Mouse (Mus musculus): ENCODE measurements around the gene Gm49380.
A peak's percentile ranks its signal among the peaks of the same experiment; 100 is the strongest.

Gene Gm49380

GRCm38 (mm10) chr9:44075276-44075995 lies 37.9 kb downstream of the Gm49380 start:
- no peak for DNase-seq (ENCODE audit: low spot score)

GRCm38 (mm10) chr9:44074395-44075275 lies 38.7 kb downstream of the Gm49380 start:
- DNase-seq (ENCODE audit: low spot score): no peak

- DNase-seq (ENCODE audit: low spot score): no peak
Measured at GRCm38 (mm10) chr9:44073115-44073514, 40.2 kb downstream of the Gm49380 start.

- DNase-seq (ENCODE audit: low spot score): no peak
Measured at GRCm38 (mm10) chr9:44072599-44072915, 40.7 kb downstream of the Gm49380 start.

- no peak for DNase-seq (ENCODE audit: low spot score)
Measured at GRCm38 (mm10) chr9:44071914-44072598, 41.2 kb downstream of the Gm49380 start.

- DNase-seq (ENCODE audit: low spot score): no peak
Measured at GRCm38 (mm10) chr9:44070844-44071231, 42.5 kb downstream of the Gm49380 start.

GRCm38 (mm10) chr9:44070113-44070843 lies 43.0 kb downstream of the Gm49380 start:
- DNase-seq (ENCODE audit: low spot score): no peak

- no peak for DNase-seq (ENCODE audit: low spot score)
Measured at GRCm38 (mm10) chr9:44069252-44069651, 44.0 kb downstream of the Gm49380 start.

GRCm38 (mm10) chr9:44067960-44068330 lies 45.4 kb downstream of the Gm49380 start:
- no peak for DNase-seq (ENCODE audit: low spot score)

GRCm38 (mm10) chr9:44067241-44067959 lies 45.9 kb downstream of the Gm49380 start:
- DNase-seq (ENCODE audit: low spot score): no peak

GRCm38 (mm10) chr9:44066785-44067225 lies 46.5 kb downstream of the Gm49380 start, which contains the start of gene Usp2:
Gene Usp2, plus strand, starts transcription at chr9:44067021.
- peak; percentile 100 for DNase-seq (ENCODE audit: low spot score)

GRCm38 (mm10) chr9:44065177-44065576 lies 48.1 kb downstream of the Gm49380 start:
- no peak for DNase-seq (ENCODE audit: low spot score)

- no peak for DNase-seq (ENCODE audit: low spot score)
Measured at GRCm38 (mm10) chr9:44058606-44059005, 54.7 kb downstream of the Gm49380 start.

GRCm38 (mm10) chr9:44053936-44054335 lies 59.4 kb downstream of the Gm49380 start:
- no peak for DNase-seq (ENCODE audit: low spot score)

- no peak for DNase-seq (ENCODE audit: low spot score)
Measured at GRCm38 (mm10) chr9:44052855-44053254, 60.4 kb downstream of the Gm49380 start.

GRCm38 (mm10) chr9:44049381-44050165 lies 63.7 kb downstream of the Gm49380 start:
- DNase-seq (ENCODE audit: low spot score): no peak

- no peak for DNase-seq (ENCODE audit: low spot score)
Measured at GRCm38 (mm10) chr9:44048541-44049380, 64.5 kb downstream of the Gm49380 start.

GRCm38 (mm10) chr9:44047571-44048490 lies 65.5 kb downstream of the Gm49380 start:
- DNase-seq (ENCODE audit: low spot score): no peak
